Mouse (Mus musculus): Measurements from ENCODE around the gene Ptpn3. TPM values are rescaled to one million over a fixed set of nuclear protein-coding genes. Genes with fewer than 3 reads are reported as not detected.
A peak's percentile ranks its signal among the peaks of the same experiment; 100 is the strongest.
"Not testable (repeated sequence)": the region's sequence is repeated elsewhere in the genome, so short reads cannot be mapped to it uniquely, and the experiment has no call there.

Gene Ptpn3
- polyA plus RNA-seq, 1 experiment from 2014 or later = 2.0 TPM

DNA sequence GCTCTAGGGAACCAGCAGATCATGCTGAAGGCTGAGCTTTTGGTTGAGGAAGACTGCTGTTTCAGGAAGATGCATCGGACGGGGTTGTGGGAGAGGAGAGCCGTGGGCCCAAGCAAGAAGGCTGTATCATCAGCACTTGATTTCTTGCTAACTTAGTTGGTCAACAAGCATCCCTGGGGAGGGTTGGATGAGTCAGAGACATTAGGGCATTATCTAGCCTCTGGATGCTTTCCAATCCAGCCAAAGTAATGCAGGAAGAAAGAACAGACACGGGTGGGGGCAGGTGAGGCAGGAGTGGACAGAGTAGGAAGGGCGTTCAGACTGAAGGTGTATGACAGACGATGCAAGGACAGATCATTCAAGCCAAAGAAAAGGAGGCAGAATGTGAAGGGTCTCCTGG lies 101.0 kb downstream of the Ptpn3 start:
- H3K36me3 ChIP-seq (replicated peaks) = peaks cover 6% of the 10 kb centered on the region; the same call in 1 of the 2 replicates
- H3K27me3 ChIP-seq (replicated peaks; ENCODE audit: low read depth, poor library complexity, severe bottlenecking) = no peaks in the 10 kb centered on the region
- H3K4me3 ChIP-seq = no peak overlapping the region
- H3K27ac ChIP-seq (replicated peaks) = no peak overlapping the region
- peaks cover 8% of the 10 kb centered on the region; the same call in 1 of the 2 replicates for H3K9me3 ChIP-seq
- peaks cover 25% of the 10 kb centered on the region for H3K4me1 ChIP-seq
- DNase-seq (ENCODE audit: low spot score) = no peak
- 91% methylated on average over 6 of the region's 6 CpGs for WGBS

DNA sequence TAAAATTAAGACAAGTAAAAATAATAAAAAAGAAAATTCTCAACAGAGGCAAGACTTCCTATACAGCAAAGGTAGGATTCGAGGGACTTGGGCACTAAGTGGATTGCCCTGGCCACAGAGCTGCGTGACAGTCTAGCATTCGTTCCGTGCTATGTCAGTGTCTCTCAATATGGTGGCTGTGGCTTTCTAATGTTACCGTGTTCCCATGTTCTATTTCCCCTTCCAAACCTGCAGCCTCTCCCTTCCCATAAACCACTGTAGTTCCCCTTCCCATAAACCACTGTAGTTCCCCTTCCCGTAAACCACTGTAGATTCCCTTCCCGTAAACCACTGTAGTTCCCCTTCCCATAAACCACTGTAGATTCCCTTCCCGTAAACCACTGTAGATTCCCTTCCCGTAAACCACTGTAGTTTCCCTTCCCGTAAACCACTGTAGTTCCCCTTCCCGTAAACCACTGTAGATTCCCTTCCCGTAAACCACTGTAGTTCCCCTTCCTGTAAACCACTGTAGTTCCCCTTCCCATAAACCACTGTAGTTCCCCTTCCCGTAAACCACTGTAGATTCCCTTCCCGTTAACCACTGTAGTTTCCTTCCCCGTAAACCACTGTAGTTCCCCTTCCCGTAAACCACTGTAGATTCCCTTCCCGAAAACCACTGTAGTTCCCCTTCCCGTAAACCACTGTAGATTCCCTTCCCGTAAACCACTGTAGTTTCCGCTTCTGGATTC lies 102.8 kb downstream of the Ptpn3 start:
- not testable (repeated sequence) for H3K36me3 ChIP-seq (replicated peaks); DNase-seq (ENCODE audit: low spot score); H3K9me3 ChIP-seq; H3K4me3 ChIP-seq; H3K27ac ChIP-seq (replicated peaks); H3K27me3 ChIP-seq (replicated peaks; ENCODE audit: low read depth, poor library complexity, severe bottlenecking)
- H3K4me1 ChIP-seq = peaks cover 22% of the 10 kb centered on the region
- WGBS = 96% methylated on average over 20 of the region's 20 CpGs

DNA sequence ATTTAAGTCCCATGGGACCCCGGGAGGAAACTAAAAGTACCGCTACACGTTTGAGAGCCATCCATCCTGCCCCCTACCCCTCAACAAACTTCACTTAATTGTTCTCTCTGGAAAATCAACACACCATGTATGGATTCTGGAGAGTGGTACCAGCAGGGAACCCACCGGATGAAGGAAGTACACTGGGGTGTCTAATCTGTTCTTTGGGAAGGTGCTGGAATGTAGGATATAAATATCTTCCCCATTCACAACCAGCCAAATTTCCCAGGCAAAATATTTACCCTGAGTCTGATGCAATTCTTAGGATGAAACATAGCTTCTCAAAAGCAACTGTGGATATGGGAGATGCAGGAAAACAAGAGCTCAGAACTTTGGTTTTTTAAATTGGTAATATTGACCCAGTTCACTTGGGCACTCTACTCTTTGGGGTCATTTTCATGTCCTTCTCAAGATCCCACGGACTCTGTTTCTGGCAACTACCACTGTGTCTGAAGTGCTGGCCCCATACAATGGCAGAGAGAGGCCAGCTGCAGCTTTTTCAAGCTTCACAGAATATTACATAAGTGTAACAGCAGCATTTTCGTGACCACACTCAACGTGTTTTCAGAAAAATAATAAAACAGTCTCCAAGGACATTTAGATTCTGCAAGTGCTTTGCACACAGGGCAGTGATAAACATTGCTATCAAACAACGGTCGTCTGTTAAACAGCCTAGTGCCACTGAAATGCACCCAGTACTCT lies 109.9 kb downstream of the Ptpn3 start:
- 82% methylated on average over 9 of the region's 9 CpGs for WGBS
- Histone ChIP-seq H3K4me3 (no peak overlapping the region), H3K27me3 (replicated peaks; ENCODE audit: low read depth, poor library complexity, severe bottlenecking) (no peaks in the 10 kb centered on the region), H3K9me3 (no peaks in the 10 kb centered on the region), H3K36me3 (replicated peaks) (no peaks in the 10 kb centered on the region), H3K27ac (replicated peaks) (no peak overlapping the region), H3K4me1 (peaks cover under 1% of the 10 kb centered on the region)
- no peak for DNase-seq (ENCODE audit: low spot score)

DNA sequence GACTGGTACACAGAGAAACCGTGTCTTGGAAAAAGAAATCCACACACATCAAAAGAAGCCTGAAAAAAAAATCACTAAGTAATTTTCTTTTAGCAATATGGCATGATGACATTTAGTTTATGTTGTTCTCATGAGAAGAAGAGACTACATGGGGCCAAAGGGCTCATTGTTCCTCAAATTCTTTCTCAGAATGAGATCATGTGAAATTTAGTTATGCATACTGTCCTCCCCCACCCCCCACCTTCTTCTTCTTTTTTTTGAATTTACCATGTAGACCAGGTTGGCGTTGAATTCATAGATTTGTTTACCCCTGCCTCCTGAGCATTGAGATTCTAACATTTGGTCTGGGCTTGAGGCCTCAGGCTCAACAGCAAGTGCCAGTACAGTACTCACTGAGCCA lies 111.8 kb downstream of the Ptpn3 start:
- Histone ChIP-seq H3K4me1 (peaks cover 18% of the 10 kb centered on the region), H3K9me3 (no peaks in the 10 kb centered on the region), H3K36me3 (replicated peaks) (no peaks in the 10 kb centered on the region), H3K4me3 (no peak overlapping the region), H3K27ac (replicated peaks) (no peak overlapping the region), H3K27me3 (replicated peaks; ENCODE audit: low read depth, poor library complexity, severe bottlenecking) (no peaks in the 10 kb centered on the region)
- DNase-seq (ENCODE audit: low spot score) = no peak
- WGBS = 86% methylated on average over 2 of the region's 2 CpGs

DNA sequence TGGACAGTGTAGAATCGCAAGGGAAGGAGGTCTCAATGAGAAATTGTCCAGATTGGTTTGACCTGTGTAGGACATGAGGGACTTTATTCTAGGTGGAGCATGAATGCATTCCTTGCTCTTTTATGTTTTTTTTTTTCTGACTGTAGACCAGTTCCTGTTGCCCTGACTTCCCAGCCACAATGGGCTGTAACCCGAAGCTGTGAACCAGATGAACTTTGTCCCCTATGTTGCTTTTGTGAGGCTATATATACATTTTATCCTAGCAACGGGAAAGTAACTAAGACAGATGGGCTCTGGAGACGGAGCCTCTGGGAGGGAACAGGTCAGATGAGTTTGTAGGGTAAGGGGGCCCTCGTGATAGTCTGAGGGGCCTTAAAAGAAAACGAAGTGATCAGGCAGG lies 115.6 kb downstream of the Ptpn3 start:
- Histone ChIP-seq H3K27me3 (replicated peaks; ENCODE audit: low read depth, poor library complexity, severe bottlenecking) (no peaks in the 10 kb centered on the region), H3K9me3 (no peaks in the 10 kb centered on the region), H3K4me3 (no peak overlapping the region), H3K36me3 (replicated peaks) (no peaks in the 10 kb centered on the region), H3K27ac (replicated peaks) (peak overlapping the region; percentile 5; the same call in 1 of the 2 replicates), H3K4me1 (peaks cover 32% of the 10 kb centered on the region)
- peak; percentile 42 for DNase-seq (ENCODE audit: low spot score)
- 23% methylated on average over 6 of the region's 6 CpGs for WGBS

DNA sequence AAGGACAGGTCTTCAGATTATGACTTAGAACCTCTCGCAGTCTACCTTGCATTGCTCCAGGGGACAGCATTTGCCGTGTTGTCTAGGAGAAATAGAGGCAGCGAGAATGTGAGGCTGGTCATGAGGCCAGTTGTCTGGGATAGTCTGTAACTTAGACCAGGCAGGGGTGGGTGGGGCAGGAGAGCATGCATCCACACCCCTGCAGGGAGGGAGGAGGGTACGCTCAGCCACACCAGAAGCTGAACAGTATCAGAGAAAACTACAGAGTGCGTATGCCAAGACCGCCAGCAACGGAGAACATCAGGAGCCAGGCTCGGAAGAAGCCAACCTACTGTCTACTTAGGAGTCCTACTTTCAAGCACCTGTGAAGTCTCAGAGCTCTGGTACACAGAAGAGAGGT lies 116.2 kb downstream of the Ptpn3 start:
- 81% methylated on average over 8 of the region's 8 CpGs for WGBS
- no peak for DNase-seq (ENCODE audit: low spot score)

DNA sequence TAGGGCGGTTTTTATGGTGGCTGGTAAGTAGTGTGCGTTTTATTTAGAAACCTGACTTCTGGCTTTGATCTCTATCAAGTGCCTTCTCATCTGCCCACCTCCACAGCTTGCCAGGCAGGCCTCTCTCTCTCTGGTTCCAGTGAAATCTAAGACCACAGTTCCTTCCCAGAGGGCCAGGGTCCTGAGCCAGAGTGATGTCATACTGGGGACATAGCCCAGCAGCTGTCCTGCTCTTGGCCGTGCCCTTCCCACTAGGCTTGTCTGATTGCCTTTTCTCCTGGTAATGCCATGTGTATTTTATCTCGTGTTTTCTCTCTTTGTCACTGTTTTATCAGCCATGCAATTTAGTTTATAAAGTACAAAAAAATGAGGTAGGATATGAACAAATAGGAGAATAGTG lies 118.1 kb downstream of the Ptpn3 start:
- no peak for DNase-seq (ENCODE audit: low spot score)
- H3K27me3 ChIP-seq (replicated peaks; ENCODE audit: low read depth, poor library complexity, severe bottlenecking) = no peaks in the 10 kb centered on the region
- WGBS = 75% methylated on average over 4 of the region's 4 CpGs
- H3K27ac ChIP-seq (replicated peaks) = no peak overlapping the region
- H3K4me3 ChIP-seq = no peak overlapping the region
- H3K9me3 ChIP-seq = no peaks in the 10 kb centered on the region
- no peaks in the 10 kb centered on the region for H3K36me3 ChIP-seq (replicated peaks)
- peaks cover 32% of the 10 kb centered on the region for H3K4me1 ChIP-seq

More for the DNA sequence above, 116.2 kb downstream of the Ptpn3 start:
- Histone ChIP-seq H3K4me3 (no peak overlapping the region), H3K36me3 (replicated peaks) (no peaks in the 10 kb centered on the region), H3K4me1 (peaks cover 32% of the 10 kb centered on the region), H3K9me3 (no peaks in the 10 kb centered on the region), H3K27ac (replicated peaks) (0 out of 2 replicates have a peak overlapping the region, but pooled peaks have one; percentile 5), H3K27me3 (replicated peaks; ENCODE audit: low read depth, poor library complexity, severe bottlenecking) (no peaks in the 10 kb centered on the region)

DNA sequence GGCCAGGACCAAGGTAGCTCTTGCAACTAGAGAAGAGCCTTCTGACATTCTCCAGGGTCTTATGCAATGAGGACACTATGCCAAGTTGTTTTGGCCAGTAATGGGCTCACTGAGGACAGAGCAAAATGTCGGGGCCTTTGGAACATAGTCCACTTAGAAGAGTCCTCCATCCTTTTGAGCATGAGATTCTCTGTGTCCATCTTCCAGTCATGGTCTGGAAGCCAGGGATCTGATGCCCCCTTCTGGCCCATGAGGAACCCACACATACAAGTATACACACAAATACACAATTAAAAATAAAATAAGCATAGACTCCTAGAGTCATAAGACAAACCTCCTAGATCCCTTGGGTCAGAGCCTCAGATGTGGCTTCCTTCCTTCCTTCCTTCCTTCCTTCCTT lies 120.1 kb downstream of the Ptpn3 start:
- Histone ChIP-seq H3K9me3 (no peaks in the 10 kb centered on the region), H3K4me1 (peaks cover 30% of the 10 kb centered on the region), H3K4me3 (no peak overlapping the region), H3K27me3 (replicated peaks; ENCODE audit: low read depth, poor library complexity, severe bottlenecking) (no peaks in the 10 kb centered on the region), H3K27ac (replicated peaks) (no peak overlapping the region), H3K36me3 (replicated peaks) (no peaks in the 10 kb centered on the region)
- 71% methylated on average over 1 of the region's 1 CpGs for WGBS
- no peak for DNase-seq (ENCODE audit: low spot score)

DNA sequence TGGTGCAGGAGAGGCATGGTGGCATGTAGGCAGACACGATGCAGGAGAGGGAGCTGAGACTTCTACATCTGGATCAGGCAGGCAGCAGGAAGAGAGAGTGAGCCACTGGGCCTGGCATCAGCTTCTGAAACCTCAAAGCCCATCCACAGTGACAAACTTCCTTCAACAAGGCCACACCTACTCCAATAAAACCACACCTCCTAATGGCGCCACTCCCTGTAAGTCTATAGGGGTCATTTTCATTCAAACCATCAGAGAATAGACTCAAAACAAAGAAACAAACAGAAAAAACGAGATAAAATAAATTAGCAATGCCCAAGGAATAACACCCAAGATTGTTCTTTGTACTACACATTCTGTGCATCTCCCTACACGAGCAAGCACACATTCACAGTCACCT lies 122.8 kb downstream of the Ptpn3 start:
- no peaks in the 10 kb centered on the region for H3K36me3 ChIP-seq (replicated peaks)
- no peak for DNase-seq (ENCODE audit: low spot score)
- no peaks in the 10 kb centered on the region for H3K9me3 ChIP-seq
- H3K27me3 ChIP-seq (replicated peaks; ENCODE audit: low read depth, poor library complexity, severe bottlenecking) = no peaks in the 10 kb centered on the region
- peaks cover 18% of the 10 kb centered on the region for H3K4me1 ChIP-seq
- H3K27ac ChIP-seq (replicated peaks) = no peak overlapping the region
- WGBS = 77% methylated on average over 4 of the region's 4 CpGs
- no peak overlapping the region for H3K4me3 ChIP-seq

DNA sequence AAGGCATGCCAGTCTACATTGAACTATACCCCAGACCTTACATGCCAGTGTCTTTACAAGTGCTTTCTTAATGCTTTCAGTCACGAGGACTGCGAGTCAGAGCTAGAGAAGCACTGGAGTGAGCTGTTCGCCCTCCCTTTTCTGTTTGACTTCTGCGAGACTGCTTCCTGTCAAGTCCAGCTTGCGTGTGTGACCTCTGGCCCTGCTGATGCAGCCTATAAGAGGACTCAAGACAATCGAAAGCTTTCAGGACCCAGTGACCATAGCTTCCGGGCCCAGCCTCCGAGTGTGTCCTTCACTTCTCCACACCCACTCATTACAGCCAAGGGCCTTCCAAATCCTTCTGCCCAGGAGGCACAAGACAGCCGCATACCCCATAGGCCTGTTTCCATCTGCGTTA lies 126.3 kb downstream of the Ptpn3 start:
- Histone ChIP-seq H3K4me1 (peaks cover 14% of the 10 kb centered on the region), H3K4me3 (no peak overlapping the region), H3K36me3 (replicated peaks) (no peaks in the 10 kb centered on the region), H3K9me3 (no peaks in the 10 kb centered on the region), H3K27me3 (replicated peaks; ENCODE audit: low read depth, poor library complexity, severe bottlenecking) (no peaks in the 10 kb centered on the region), H3K27ac (replicated peaks) (no peak overlapping the region)
- WGBS = 43% methylated on average over 10 of the region's 10 CpGs
- DNase-seq (ENCODE audit: low spot score) = peak; percentile 29

DNA sequence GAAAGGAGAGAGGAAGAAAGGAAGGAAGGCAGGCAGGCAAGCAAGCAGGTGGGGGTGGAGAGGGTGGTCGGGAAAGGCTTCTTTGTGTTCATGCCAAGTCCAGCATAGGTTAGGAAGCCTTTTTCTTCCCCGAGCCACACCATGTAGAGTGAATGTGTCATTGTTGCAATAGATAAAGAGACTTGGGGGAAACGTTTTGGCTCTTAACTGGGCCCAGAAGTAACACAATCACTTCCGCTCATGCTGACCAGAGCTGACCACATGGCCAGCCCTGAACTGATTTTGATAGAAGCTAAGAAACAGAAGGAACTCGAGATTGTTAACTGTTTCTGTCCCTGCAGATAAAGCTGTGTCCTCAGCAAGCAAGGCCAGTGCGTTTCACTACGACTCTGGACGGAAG lies 128.8 kb downstream of the Ptpn3 start:
- peaks cover 14% of the 10 kb centered on the region for H3K4me1 ChIP-seq
- no peak for DNase-seq (ENCODE audit: low spot score)

DNA sequence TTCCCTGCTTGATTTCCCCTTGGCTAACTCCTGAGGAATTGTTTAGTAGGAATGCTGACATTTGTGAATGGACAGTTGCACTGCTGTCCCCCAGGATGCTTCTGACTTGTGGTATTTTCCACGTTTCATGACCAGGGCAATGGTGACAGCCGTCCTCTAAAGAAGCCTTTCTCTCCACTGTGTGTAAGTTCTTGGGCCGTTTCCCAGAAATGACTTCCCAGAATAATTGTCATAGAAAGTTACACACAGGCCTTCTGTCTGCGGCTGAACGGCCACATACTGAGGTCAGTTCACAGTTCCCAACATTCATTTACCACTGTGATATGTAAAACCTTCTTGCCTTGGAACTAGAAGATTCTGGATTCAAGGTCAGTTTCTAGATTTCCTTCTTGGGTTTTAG lies 129.8 kb downstream of the Ptpn3 start:
- Histone ChIP-seq H3K27ac (replicated peaks) (no peak overlapping the region), H3K27me3 (replicated peaks; ENCODE audit: low read depth, poor library complexity, severe bottlenecking) (no peaks in the 10 kb centered on the region), H3K4me1 (peaks cover 15% of the 10 kb centered on the region), H3K36me3 (replicated peaks) (no peaks in the 10 kb centered on the region), H3K4me3 (no peak overlapping the region), H3K9me3 (no peaks in the 10 kb centered on the region)
- no peak for DNase-seq (ENCODE audit: low spot score)
- WGBS = 86% methylated on average over 5 of the region's 5 CpGs

More for the DNA sequence above, 128.8 kb downstream of the Ptpn3 start:
- no peaks in the 10 kb centered on the region for H3K36me3 ChIP-seq (replicated peaks)
- WGBS = 60% methylated on average over 8 of the region's 8 CpGs
- H3K4me3 ChIP-seq = no peak overlapping the region
- no peaks in the 10 kb centered on the region for H3K9me3 ChIP-seq
- H3K27me3 ChIP-seq (replicated peaks; ENCODE audit: low read depth, poor library complexity, severe bottlenecking) = no peaks in the 10 kb centered on the region
- no peak overlapping the region for H3K27ac ChIP-seq (replicated peaks)

DNA sequence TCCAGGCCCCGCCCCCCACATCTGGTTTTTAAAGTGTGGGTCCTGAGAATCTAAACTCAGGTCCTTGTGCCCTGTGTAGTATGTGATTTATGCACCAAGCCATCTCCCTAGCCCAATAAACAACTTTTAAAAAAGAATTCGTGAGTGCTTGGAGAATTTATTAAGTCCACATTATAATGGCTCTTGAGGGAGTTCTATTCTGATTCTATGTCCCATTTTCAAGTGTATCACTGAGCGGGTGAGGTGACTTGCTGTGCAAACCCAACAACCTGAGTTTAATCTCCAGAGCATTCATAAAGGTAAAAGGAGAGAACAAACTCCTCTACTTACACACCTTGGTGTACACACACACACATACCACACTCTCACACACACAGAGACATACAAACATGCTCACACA lies 133.0 kb downstream of the Ptpn3 start:
- H3K27ac ChIP-seq (replicated peaks) = no peak overlapping the region
- no peaks in the 10 kb centered on the region for H3K36me3 ChIP-seq (replicated peaks)
- H3K9me3 ChIP-seq = no peaks in the 10 kb centered on the region
- 0 out of 2 replicates have a peak, but pooled peaks cover 7% of the 10 kb centered on the region for H3K4me1 ChIP-seq
- H3K27me3 ChIP-seq (replicated peaks; ENCODE audit: low read depth, poor library complexity, severe bottlenecking) = no peaks in the 10 kb centered on the region
- 84% methylated on average over 3 of the region's 3 CpGs for WGBS
- no peak overlapping the region for H3K4me3 ChIP-seq
- DNase-seq (ENCODE audit: low spot score) = no peak
